Mouse (Mus musculus) liver, embryonic 12.5 days (tissue): Measurements from ENCODE around the gene H3f3b. TPM values are rescaled to one million over a fixed set of nuclear protein-coding genes. Genes with fewer than 3 reads are reported as not detected.

ENCODE experiments used
- ATAC-seq: fragments of 200-750 bp; cut with Nextera tagmentation; 2 replicates; pipeline ENCODE4 v1.8.0; 2017; ENCODE audit warnings: moderate number of reproducible peaks, mild to moderate bottlenecking, moderate library complexity
- H3K27ac ChIP-seq: fragments of 300-500 bp; sonication (generic); 2 replicates; pipeline ENCODE4 v1.5.1; 2016; ENCODE audit warnings: mild to moderate bottlenecking
- H3K27me3 ChIP-seq: fragments of 300-500 bp; sonication (generic); replicated peaks from 2 replicates; pipeline ENCODE4 v1.6.1; 2016; ENCODE audit warnings: mild to moderate bottlenecking, moderate library complexity
- H3K36me3 ChIP-seq: fragments of 300-500 bp; sonication (generic); 2 replicates; pipeline ENCODE4 v1.6.1; 2016; ENCODE audit warnings: mild to moderate bottlenecking, moderate library complexity
- H3K4me1 ChIP-seq: fragments of 300-500 bp; sonication (generic); 2 replicates; pipeline ENCODE4 v1.6.1; 2016
- H3K4me2 ChIP-seq: fragments of 300-500 bp; sonication (generic); 2 replicates; pipeline ENCODE4 v1.6.1; 2016; ENCODE audit warnings: mild to moderate bottlenecking, moderate library complexity
- H3K4me3 ChIP-seq: fragments of 300-500 bp; sonication (generic); 2 replicates; pipeline ENCODE4 v1.5.1; 2016; ENCODE audit warnings: mild to moderate bottlenecking, moderate library complexity
- H3K9ac ChIP-seq: fragments of 300-500 bp; sonication (generic); 2 replicates; pipeline ENCODE4 v1.6.1; 2016; ENCODE audit warnings: mild to moderate bottlenecking, moderate library complexity
- H3K9me3 ChIP-seq: fragments of 300-500 bp; sonication (generic); replicated peaks from 2 replicates; pipeline ENCODE4 v1.6.1; 2016; ENCODE audit warnings: mild to moderate bottlenecking, moderate library complexity
- WGBS: fragments of 180-500 bp; shearing (Covaris S2); methylation state at CpG from one replicate; pipeline ENCODE4 v1.1.7; 2016; ENCODE audit not compliant: insufficient replicate concordance; 5-methylcytosine and 5-hydroxymethylcytosine counted together
- polyA plus RNA-seq: library from polyadenylated mRNA; unstranded; fragments of >200 nt; fragmentation: Nextera tagmentation; extraction: Ambion mirVana; gene quantifications from 2 replicates; pipeline ENCODE4 v1.2.1, GENCODE M21; 2016

H3f3b gene
- polyA plus RNA-seq, 1 experiment from 2014 or later = 816 TPM

GRCm38 (mm10) chr11:116043286-116043685, 15.5 kb upstream of the H3f3b start:
- no peaks in the 10 kb centered on the region for H3K9me3 ChIP-seq
- no peak overlapping the region for H3K9ac ChIP-seq
- H3K27me3 ChIP-seq = no peaks in the 10 kb centered on the region
- ATAC-seq = no peak
- 90% methylated on average over 1 of the region's 1 CpGs for WGBS
- no peak overlapping the region for H3K4me2 ChIP-seq
- peaks cover 9% of the 10 kb centered on the region; the same call in 1 of the 2 replicates for H3K4me1 ChIP-seq
- H3K27ac ChIP-seq = no peak overlapping the region
- peaks cover 79% of the 10 kb centered on the region for H3K36me3 ChIP-seq
- no peak overlapping the region for H3K4me3 ChIP-seq

DNA sequence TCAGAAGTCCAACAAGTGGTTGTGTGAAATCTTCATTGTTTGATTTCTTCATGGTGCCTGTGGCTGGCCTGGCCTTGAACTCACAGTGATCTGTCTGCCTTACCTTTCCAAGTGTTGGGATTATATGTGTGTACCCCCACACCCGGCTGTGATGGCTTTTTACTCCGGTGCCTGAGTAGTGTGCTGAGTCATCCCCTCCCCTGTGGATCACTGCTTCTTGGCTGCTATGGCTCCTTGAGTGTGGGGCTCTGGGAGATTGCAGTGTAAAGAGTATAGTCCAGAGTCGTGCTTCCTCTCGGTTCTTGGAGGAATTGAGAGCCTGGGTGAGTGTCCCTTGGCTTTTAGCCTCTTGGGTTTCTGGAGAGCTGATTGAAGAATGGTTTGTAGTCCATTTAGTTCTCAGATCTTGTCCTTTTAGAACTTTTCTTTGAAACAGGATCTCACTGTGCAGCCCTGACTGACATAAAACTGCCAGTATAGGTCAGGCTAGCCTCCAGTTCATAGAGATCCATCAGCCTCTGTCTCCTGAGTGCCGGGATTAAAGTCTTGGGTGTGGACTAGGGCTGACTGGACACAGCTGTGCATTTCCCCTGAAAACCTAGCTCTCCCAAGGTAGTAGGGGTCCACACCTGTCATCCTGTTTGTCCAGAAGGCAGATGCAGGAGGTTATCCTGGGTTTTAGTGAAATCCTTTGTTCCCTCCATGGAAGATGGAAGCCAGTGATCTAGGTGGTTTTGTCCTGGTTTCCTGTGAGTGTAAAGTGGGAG, 14.8 kb upstream of the H3f3b start:
- Histone ChIP-seq H3K4me1 (peaks cover 9% of the 10 kb centered on the region; the same call in 1 of the 2 replicates), H3K4me3 (no peak overlapping the region), H3K27me3 (no peaks in the 10 kb centered on the region), H3K9ac (no peak overlapping the region), H3K9me3 (no peaks in the 10 kb centered on the region), H3K36me3 (peaks cover 77% of the 10 kb centered on the region), H3K4me2 (no peak overlapping the region), H3K27ac (peak overlapping the region; percentile 18; the same call in 1 of the 2 replicates)
- 62% methylated on average over 5 of the region's 5 CpGs for WGBS
- no peak for ATAC-seq

DNA sequence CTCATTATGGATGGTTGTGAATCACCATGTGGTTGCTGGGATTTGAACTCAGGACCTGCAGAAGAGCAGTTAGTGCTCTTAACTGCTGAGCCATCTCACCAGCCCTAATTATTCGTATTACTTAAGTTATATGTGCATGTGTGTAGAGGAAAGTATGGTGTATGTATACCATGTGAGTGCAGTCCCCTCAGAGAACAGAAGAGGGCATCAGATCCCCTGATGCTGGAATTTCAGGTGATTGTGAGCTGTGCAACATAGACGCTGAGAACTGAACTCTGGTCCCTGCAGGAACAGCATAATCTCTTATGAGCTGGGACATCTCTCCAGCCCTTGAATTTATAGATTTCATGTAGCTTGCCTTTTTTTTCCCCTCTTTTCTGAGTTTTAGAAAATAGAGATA, 14.1 kb upstream of the H3f3b start:
- 94% methylated on average over 2 of the region's 2 CpGs for WGBS
- no peak overlapping the region for H3K27ac ChIP-seq
- peaks cover 69% of the 10 kb centered on the region for H3K36me3 ChIP-seq
- peaks cover 9% of the 10 kb centered on the region; the same call in 1 of the 2 replicates for H3K4me1 ChIP-seq
- no peaks in the 10 kb centered on the region for H3K27me3 ChIP-seq
- ATAC-seq = no peak
- no peak overlapping the region for H3K4me2 ChIP-seq
- no peak overlapping the region for H3K9ac ChIP-seq
- no peak overlapping the region for H3K4me3 ChIP-seq
- no peaks in the 10 kb centered on the region for H3K9me3 ChIP-seq

DNA sequence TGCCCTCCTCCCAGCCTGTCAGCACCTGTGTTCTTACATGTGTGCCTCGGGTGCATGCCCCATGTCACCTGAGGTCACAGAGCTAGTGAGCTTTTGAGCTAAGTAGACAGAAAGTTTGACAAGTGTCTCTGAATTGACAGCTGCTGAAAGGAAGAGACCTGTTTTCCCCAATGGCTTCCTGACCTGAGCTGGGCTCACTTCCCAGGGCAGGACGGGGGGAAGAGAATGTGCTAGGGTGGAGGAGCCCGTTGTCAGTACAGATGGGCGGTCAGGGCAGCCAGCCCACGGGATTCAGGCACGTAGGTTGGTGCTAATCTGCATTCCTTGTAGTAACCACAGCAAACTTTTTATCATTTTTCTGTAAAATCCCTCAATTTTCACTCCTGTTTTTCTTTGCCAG, 12.8 kb upstream of the H3f3b start:
- Histone ChIP-seq H3K27me3 (no peaks in the 10 kb centered on the region), H3K36me3 (peaks cover 65% of the 10 kb centered on the region), H3K27ac (no peak overlapping the region), H3K9ac (no peak overlapping the region), H3K4me3 (no peak overlapping the region), H3K9me3 (no peaks in the 10 kb centered on the region), H3K4me1 (peaks cover 9% of the 10 kb centered on the region; the same call in 1 of the 2 replicates), H3K4me2 (no peak overlapping the region)
- 80% methylated on average over 6 of the region's 6 CpGs for WGBS
- no peak for ATAC-seq

DNA sequence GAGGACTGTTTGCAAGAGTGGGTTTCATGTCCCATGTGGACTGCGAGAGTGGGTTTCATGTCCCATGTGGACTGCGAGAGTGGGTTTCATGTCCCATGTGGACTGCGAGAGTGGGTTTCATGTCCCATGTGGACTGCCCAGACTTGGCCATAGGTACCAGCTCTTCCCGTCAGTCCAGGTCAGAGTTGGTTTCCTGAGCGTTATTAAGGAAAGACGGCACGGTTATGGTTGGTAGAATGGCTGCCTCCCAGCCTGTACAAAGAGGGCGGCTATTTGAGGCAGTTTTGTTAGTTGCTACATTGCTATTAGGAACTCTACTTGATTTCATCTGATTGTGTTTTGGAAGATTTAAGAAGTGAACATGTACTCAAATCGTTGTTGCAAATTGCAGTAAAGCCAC, 10.1 kb upstream of the H3f3b start:
- Histone ChIP-seq H3K4me1 (peaks cover 17% of the 10 kb centered on the region), H3K9ac (no peak overlapping the region), H3K36me3 (peaks cover 78% of the 10 kb centered on the region), H3K9me3 (no peaks in the 10 kb centered on the region), H3K4me2 (no peak overlapping the region), H3K4me3 (no peak overlapping the region), H3K27me3 (no peaks in the 10 kb centered on the region), H3K27ac (no peak overlapping the region)
- no peak for ATAC-seq
- 87% methylated on average over 9 of the region's 9 CpGs for WGBS

GRCm38 (mm10) chr11:116036671-116037070, 8.9 kb upstream of the H3f3b start:
- H3K36me3 ChIP-seq = peaks cover 79% of the 10 kb centered on the region
- H3K9ac ChIP-seq = no peak overlapping the region
- 93% methylated on average over 3 of the region's 3 CpGs for WGBS
- no peaks in the 10 kb centered on the region for H3K9me3 ChIP-seq
- H3K4me2 ChIP-seq = no peak overlapping the region
- H3K4me1 ChIP-seq = peaks cover 22% of the 10 kb centered on the region
- H3K4me3 ChIP-seq = no peak overlapping the region
- H3K27me3 ChIP-seq = no peaks in the 10 kb centered on the region
- no peak overlapping the region for H3K27ac ChIP-seq
- ATAC-seq = no peak

- Histone ChIP-seq H3K4me1 (peaks cover 34% of the 10 kb centered on the region), H3K9me3 (no peaks in the 10 kb centered on the region), H3K9ac (no peak overlapping the region), H3K27ac (no peak overlapping the region), H3K4me3 (no peak overlapping the region), H3K36me3 (peaks cover 63% of the 10 kb centered on the region), H3K27me3 (no peaks in the 10 kb centered on the region), H3K4me2 (no peak overlapping the region)
- no peak for ATAC-seq
- 85% methylated on average over 6 of the region's 6 CpGs for WGBS
Measured at GRCm38 (mm10) chr11:116034584-116034983, 6.8 kb upstream of the H3f3b start.

GRCm38 (mm10) chr11:116030898-116031845, 3.4 kb upstream of the H3f3b start:
- Histone ChIP-seq H3K9me3 (no peaks in the 10 kb centered on the region), H3K9ac (peak overlapping the region; percentile 96), H3K4me3 (peak overlapping the region; percentile 76), H3K36me3 (peaks cover 43% of the 10 kb centered on the region), H3K27me3 (no peaks in the 10 kb centered on the region), H3K4me2 (peak overlapping the region; percentile 83), H3K4me1 (peaks cover 45% of the 10 kb centered on the region), H3K27ac (peak overlapping the region; percentile 97)
- WGBS = 23% methylated on average over 14 of the region's 14 CpGs
- ATAC-seq = peak; percentile 13

DNA sequence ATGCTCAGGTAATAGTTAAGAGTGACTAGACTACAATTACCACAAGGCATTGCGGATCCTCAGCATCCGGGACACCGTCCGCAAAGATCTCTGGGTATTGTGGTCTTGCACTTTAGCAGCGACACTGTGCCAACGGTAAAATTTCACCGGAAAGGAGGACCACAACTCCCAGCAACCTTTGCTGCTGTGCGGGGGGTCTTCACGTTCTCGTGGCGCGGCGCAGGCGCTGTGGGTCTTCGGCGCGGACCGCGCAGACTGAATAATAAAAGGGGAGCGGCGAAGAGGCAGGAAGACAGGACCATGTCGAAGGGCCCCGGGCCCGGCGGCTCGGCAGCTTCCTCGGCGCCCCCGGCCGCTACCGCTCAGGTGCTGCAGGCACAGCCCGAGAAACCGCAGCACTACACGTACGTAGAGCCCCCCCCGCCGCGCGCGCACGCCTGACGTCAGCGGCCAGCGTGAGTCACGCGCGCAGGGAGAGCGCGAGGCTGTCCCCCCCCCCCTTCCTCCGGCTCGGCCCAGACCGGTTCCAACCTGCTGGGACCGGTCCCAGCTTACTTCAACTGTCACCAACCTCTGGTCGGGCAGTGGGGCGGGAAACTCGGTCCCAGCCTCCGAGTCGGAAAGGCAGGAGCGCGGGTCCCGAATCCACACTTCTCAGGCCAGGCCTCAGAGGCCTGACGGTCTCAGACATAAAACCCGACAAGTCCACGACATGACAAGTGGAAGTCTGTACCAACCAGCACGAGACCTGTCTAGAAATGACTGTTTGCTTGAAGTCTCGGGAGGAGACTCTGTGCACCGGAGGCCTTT, 2.5 kb upstream of the H3f3b start, which contains the start of gene Unk:
Gene Unk (plus strand): TSS at position 235 of the 810 bp plus-strand sequence.
- Histone ChIP-seq H3K27me3 (no peaks in the 10 kb centered on the region), H3K9me3 (no peaks in the 10 kb centered on the region), H3K4me3 (peak within 1 kb of the TSS; percentile 76), H3K4me1 (peaks cover 46% of the 10 kb centered on the region), H3K27ac (peak within 1 kb of the TSS; percentile 97), H3K9ac (peak within 1 kb of the TSS; percentile 96), H3K36me3 (peaks cover 36% of the 10 kb centered on the region), H3K4me2 (peak within 1 kb of the TSS; percentile 83)
- ATAC-seq = peak; percentile 92
- WGBS = under 1% methylated on average over 66 of the region's 67 CpGs

GRCm38 (mm10) chr11:116029086-116029865, 1.5 kb upstream of the H3f3b start:
- no peak for ATAC-seq
- H3K4me1 ChIP-seq = peaks cover 48% of the 10 kb centered on the region
- H3K4me3 ChIP-seq = peak overlapping the region; percentile 76
- H3K27ac ChIP-seq = peak overlapping the region; percentile 97
- H3K9ac ChIP-seq = peak overlapping the region; percentile 96
- no peaks in the 10 kb centered on the region for H3K9me3 ChIP-seq
- H3K27me3 ChIP-seq = no peaks in the 10 kb centered on the region
- peaks cover 27% of the 10 kb centered on the region for H3K36me3 ChIP-seq
- 54% methylated on average over 6 of the region's 6 CpGs for WGBS
- H3K4me2 ChIP-seq = peak overlapping the region; percentile 83
